Mouse (Mus musculus) G1E (cell line): ENCODE data around the gene D10Jhu81e.

Source experiments
- CTCF ChIP-seq: IDR thresholded peaks from 2 replicates; pipeline ENCODE4 v1.5.1; 2012; ENCODE audit warnings: low read depth, low read length, inconsistent platforms, mixed read lengths
- GATA1 ChIP-seq: IDR thresholded peaks from 2 replicates; pipeline ENCODE4 v1.6.1; 2012; ENCODE audit warnings: borderline replicate concordance, low read length, inconsistent platforms, mixed read lengths
- POLR2AphosphoS5 ChIP-seq: IDR thresholded peaks from 2 replicates; pipeline ENCODE4 v1.6.1; 2012; ENCODE audit warnings: low read depth, low read length, inconsistent platforms; ENCODE audit not compliant: insufficient replicate concordance

GRCm38 (mm10) chr10:78167775-78168174, 1.8 kb downstream of the D10Jhu81e start:
- no peak for TF ChIP-seq CTCF
- no peak for TF ChIP-seq POLR2AphosphoS5
- no peak for TF ChIP-seq GATA1
